Mouse (Mus musculus) T-helper 2 cell (primary cell): ENCODE measurements around the gene Gadl1.
"Not testable (repeated sequence)": the region's sequence is repeated elsewhere in the genome, so short reads cannot be mapped to it uniquely, and the experiment has no call there.

Source experiments
- in situ Hi-C: fragments of 300-600 bp; cut with MboI, MseI; formaldehyde crosslinking; loops from one replicate; pipeline ENCODE4 v1.15.1; 2025; ENCODE audit warnings: high pct_unique_total_duplicates

The Gadl1 gene

DNA sequence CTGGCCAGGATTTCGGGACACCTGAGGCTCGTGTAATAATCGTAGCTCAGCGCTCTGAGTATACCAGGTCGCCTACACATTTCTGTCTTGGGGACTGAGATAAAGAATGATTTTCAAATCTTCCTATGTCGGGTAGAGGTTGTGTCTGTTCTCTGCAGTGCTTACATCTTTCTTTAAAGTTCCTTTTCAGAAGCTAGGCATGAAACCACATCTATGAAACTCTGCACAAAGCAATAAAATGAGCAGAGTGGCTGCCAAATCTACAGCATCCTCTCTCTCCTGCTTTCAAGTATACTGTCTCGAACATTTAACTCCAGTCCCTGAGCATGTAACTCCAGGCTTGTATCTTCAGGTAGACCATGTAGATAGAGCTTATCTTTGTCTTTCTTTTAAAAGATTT is 109.3 kb downstream of the Gadl1 start:
- in situ Hi-C loops: no loop called here

DNA sequence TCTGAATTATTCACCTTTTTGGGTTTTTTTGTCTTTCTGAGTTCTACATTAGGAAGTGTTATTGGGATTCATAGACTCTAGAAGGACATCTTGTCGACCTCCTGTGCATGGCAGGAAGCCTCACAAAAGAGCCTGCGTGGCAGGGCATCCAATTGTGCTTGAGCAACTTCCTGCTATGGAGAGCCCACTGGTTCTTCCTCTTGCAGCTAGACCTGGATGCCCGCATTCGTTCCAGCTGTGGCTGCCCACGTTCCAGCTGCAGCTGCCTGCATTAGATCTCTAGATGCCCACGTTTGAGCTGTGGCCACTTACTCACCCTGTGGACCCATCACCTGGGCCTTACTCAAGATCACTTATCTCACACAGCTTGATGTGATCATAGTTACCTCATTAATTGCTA is 116.1 kb downstream of the Gadl1 start:
- in situ Hi-C loops: no loop called here

DNA sequence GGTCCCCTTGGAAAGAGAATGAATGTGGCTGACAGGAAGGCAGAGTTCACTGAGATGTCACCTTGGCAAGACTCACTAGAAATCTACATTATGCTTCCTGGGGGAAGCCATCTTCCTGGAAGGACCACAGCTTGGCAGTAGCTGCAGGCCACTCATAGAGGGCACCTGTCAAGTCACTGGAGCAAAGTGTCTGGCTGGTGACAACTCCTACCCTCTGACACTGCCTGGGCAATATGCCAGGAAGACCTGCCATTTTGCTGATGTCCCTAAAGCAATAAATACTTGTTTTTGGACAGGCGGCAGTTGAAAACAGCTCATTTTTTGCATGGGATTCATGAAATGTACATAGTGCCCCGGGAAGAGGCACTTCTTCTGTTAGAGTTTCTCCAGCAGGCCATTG is 119.8 kb downstream of the Gadl1 start:
- in situ Hi-C loops: no loop called here

DNA sequence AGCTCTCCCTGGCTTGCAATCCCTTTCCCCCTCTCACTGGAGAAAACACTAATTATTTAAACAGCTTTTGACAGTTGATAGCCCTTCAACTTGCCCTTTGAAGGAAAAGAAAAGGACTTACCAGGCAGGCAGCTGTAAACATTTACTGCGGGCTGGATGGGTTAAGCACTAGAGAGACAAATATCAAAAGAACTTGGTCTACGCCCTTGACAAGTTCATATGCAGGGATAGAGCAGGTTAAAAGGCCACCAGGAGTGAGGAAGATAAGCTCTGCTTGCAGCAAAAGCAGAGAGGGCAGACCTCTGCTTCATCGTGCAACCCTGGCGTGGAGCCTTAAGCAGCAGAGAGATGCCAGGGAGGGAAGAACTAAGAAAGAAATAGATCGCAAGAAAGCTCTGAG is 123.5 kb downstream of the Gadl1 start:
- in situ Hi-C loops: no loop called here

DNA sequence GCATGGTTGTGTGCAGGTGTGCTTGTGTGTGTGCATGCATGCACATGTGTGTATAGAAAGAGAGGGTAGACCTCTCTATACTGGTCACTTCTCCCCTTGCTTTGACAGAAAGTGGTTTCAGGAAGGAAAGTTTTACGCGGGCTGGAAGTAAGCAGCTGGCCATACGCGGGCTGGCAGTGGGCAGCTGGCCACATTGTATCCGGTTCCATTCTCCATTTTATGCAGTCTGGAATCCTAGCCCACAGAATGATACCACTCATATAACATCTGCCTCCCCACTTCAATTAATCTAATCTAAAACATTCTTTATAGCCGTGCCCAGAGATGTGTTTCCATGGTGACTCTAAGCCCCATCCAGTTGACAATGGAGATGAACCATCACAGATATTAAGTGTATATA is 129.0 kb downstream of the Gadl1 start:
- in situ Hi-C loops: loop anchor here (5.0 kb wide), 2 partner anchors 171 to 326 kb away; no protein-coding TSS in a partner anchor

DNA sequence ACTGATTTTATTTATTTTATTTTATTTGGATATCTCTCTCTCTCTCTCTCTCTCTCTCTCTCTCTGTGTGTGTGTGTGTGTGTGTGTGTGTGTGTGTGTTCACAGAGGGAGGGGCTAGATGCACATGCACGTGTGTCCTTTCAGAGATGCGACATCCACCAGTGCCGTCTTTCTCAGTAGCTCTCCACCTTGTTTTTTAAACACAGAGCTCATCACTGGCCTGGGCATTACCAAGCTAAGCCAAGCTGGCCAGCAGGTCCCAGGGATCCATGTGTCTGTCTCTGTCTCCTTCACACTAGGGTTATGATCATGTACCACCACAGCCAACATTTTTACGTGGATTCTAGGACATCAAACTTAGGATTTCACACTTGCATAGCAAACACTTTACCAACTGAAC is 130.7 kb downstream of the Gadl1 start:
- in situ Hi-C loops: loop anchor here (5.0 kb wide), 2 partner anchors 173 to 328 kb away; no protein-coding TSS in a partner anchor

DNA sequence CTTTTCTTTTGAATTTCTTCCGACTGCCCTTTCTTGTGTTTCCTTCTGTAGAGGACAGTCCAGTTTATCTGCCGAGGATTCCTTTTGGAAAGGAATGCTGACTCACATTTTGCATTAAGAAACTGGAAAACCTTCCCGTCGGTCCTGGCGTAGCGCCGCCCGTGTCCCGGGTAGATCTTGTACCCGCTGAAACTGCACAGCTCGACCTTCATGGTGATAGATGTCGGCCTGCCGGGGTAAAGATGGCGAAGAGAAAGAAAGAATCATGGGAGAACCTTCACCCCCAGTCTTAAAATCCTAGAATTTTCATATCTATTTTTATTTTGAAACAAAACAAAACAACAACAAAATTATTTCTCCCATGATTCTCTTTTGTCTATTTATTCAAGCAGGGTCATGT is 131.6 kb downstream of the Gadl1 start:
- in situ Hi-C loops: not testable (repeated sequence)

DNA sequence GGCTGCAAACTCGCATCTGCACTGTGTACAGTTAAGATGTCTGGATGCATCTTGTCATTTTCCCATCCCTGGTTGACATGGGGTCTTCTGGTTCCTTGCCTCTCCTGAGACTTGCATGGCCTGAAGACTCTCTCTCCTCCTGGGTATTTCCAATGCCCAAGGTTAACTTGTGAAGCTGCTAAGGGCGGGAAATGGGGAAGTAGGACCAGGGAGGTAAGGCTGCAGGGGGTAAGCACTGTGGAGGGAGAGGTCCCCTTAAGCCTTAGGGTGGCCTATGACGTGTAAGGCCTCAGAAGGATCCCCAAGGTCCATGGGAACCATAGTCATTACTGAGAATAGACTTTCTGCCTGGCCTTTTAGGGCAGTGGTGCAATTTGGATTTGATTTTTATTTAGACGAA is 132.1 kb downstream of the Gadl1 start:
- in situ Hi-C loops: no loop called here

DNA sequence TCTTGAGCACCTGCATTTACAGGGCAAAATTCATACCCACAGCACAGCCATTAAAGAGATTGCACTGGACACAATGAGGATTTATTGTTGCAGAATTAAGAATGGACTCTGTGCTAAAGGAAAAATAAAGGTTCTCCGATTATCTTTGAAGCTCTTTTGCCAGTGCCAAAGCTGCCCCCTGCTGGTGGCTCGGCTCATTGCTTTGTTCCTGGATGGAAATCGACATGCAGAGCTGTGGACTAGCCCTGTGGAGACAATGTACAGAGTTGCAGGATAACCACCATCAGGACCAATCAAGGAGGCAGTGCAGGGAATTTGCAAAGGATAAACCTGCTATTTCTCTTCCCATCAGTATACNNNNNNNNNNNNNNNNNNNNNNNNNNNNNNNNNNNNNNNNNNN is 132.5 kb downstream of the Gadl1 start:
- in situ Hi-C loops: no loop called here

DNA sequence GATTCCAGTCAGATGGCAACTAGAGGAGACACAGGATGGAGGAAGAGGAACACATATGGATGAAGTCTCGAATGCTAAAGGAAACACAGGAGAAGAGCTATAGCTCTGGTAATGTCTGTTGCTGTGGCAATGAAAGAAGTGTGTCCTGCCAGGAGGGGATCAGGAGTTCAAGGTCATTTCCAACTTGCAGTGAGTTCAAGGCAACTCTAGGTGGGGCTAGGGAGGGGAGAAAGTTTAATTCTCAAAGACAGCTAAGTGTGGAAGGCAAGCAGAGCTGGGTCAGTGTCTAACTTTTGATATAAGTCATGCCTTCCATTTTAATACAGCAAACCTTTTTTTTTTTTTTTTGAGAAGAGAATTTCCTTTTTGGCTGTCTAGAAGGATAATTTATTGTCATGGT is 140.7 kb downstream of the Gadl1 start:
- in situ Hi-C loops: no loop called here

DNA sequence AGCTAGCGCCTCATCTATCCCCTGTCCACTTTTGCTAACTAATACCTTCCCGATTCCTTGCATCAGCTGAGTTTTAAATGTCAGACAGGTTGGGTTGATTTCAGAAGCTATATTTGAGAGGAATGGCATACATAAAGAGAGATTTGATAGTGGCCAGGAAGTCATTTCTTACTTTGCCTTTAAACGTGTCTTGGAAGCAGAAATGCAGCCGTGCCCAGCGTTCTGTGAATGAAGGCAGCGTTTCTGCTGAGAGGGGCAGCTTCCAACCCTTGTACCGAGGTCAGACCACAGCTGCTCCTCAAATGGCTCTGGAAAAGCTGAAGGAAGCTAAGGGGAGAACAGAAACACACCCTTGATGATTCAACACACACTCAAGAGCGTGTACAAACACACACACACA is 144.7 kb downstream of the Gadl1 start:
- in situ Hi-C loops: no loop called here

DNA sequence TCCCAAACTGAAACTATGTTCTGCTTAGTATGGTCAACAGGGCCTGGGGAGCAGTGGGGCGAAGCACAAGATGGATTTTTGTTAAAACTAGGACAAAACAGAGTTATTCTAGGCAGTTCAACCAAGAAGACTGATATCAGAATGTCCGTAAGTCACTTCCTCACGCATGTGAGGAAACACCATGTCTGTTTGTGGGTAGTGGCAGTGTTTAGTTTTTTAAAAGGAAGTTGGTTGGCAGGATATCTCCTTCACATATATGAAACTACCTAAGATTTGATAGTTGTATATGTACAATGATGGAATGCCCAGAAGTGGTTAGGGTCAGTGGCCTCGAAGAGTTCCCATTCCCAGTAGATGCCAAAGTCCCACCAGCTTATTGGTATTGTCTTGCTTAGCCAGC is 149.2 kb downstream of the Gadl1 start:
- in situ Hi-C loops: no loop called here

DNA sequence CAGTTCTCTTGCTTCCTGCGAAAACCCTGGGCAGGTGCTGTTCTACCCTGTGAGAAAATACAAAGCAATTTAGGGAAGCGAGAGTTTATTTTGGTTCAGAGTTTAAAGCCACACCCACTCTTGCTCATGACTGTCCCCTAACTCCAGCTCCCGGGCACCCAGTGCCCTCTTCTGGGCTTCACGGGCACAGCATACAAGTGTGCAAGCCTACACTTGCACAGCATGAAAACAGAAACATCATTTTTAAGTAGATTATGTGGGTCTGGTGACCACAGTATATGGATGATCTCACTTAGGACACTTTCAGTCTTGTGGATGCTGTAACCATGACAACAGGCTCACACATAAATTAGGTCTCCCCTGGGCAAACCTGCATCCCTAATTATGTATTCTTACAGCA is 149.9 kb downstream of the Gadl1 start:
- in situ Hi-C loops: no loop called here

DNA sequence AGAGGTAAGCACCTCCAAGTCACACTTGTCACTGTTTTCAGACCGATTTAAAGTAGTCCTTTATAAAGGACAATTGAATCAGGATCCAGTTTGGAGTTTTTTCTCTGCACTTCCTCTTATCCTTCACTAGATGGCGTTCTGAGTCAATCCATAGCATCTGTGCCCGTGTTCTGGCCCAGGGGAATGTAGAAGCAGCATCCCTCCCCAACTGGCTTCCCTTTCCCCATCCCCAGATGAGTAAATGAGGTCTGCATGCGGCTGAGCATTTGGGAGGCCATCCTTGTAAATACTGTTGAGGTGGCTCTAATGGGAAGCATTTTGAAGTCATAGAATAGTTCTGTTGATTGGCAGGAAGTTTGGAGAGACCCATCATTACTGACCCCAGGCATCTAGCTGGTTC is 151.4 kb downstream of the Gadl1 start:
- in situ Hi-C loops: no loop called here

DNA sequence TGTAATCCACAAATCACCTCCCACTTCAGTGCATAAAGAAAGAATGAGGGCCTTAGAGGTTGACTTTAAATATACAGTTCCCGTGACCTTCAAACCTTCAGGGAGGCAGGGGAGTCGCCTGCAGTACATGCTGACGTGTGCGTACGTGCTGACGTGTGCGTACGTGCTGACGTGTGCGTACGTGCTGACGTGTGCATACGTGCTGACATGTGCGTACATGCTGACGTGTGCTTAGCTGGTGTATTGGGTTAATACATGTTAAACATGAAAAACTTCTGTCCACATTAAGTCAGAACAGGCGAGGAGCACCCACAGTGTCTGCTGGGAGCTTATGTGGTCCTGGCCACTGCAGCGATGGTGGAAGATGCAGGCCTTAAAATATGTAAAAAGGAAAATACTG is 155.5 kb downstream of the Gadl1 start:
- in situ Hi-C loops: no loop called here

DNA sequence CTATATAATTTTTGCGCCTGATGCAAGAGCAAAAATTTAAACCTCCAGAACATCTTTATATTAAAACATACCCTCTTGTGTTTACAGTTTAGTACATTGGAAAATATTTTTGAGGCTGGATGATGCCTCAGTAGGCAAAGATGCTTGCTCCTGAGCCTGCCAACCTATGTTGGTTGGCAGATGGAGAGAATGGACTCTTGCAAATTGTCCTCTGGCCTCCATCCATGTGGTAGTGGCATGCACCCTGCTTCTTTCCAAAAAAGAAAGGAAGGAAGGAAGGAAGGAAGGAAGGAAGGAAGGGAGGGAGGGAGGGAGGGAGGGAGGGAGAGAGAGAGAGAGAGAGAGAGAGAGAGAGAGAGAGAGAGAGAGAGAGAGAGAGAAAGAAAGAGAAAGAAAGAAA is 162.3 kb downstream of the Gadl1 start:
- in situ Hi-C loops: not testable (repeated sequence)

DNA sequence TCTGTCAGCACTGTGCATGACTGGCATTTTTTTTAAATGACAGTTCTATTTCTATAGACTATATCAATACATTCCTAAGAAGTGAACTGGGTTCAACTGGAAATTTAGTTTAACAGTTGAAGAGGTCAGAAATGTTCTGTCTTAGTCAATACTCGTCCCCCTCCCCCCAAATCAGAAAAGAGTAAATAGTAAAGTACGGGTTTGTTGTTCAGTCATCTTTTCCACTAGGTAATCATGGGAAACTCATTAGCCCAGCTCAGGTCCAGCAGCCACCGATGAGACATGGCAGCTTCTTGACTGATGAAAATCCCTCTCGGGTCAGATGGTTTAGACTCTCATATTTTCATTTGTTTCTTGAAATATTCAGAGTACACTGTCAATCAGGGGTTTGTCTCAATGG is 166.9 kb downstream of the Gadl1 start:
- in situ Hi-C loops: no loop called here

DNA sequence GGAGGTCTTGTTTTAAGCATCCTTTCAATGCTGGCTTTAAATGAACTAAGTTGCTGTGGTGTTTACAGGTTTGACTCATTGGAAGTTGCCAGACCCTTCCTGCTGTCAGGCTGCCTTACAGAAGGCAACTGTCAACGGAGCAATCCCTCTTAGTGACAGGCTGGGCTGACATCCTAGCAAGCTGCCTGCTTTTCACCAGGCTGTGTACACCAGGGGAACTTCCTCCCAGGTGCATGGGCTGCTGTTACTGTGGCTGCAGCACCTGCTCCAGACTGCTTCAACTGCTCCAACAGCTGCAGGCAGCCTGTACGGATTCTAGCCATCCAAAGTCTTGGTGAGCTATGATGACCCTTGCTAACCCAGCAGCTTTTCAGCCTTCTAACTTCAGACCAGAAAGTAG is 167.7 kb downstream of the Gadl1 start:
- in situ Hi-C loops: no loop called here

DNA sequence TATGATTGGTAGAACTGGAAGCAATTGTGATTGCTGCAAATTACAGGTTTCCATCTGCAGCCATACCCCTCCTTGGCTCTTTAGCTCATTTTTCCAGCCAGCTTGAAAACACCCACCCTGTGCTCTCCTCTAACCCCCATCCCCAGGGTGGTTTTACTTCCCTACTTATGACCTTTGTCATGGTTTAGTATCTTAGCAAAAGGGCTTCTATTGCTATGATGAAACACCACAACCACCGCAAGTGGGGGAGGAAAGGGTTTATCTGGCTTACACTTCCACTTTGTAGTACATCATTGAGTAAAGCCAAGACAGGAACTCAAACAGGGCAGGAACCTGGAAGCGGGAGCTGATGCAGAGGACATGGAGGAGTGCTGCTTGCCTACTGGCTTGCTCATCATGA is 168.2 kb downstream of the Gadl1 start:
- in situ Hi-C loops: no loop called here

DNA sequence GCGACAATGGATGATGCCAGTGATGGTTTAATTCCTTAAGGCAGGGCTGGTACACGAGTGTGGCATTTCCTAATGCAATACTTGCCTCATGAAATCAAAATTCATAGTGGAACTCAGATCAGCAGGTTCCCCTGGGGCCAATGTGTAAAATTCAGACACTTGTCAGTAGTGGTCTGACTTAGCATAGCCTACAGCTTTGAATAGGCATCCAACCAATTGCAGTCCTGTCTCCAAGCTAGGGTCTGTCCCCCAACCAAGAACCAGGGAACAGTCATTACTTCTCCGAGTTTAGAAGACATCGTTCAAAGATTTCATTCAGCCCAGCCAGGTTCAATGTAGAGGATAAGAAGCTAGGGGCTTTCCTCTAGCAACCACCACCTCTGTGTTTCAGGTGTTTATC is 172.5 kb downstream of the Gadl1 start:
- in situ Hi-C loops: no loop called here

DNA sequence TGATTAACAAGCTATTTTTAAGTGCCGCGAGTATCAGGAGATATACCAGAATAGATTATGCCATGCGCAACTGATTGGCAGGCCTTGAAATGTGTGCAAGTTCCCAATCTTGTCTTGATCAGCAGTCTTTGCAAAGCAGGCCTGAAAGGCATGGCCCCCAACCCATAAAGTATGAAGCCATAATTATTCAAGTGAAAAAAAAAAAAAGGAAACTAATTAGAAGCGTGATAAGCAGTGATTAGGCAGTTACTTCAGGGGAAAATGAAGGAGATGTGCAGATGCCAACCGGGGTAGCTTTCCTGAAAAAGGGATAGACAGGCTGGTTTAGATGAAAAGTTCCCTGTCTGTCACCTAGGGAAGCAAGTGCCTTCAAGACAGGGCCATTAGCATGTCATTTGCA is 174.0 kb downstream of the Gadl1 start:
- in situ Hi-C loops: no loop called here

DNA sequence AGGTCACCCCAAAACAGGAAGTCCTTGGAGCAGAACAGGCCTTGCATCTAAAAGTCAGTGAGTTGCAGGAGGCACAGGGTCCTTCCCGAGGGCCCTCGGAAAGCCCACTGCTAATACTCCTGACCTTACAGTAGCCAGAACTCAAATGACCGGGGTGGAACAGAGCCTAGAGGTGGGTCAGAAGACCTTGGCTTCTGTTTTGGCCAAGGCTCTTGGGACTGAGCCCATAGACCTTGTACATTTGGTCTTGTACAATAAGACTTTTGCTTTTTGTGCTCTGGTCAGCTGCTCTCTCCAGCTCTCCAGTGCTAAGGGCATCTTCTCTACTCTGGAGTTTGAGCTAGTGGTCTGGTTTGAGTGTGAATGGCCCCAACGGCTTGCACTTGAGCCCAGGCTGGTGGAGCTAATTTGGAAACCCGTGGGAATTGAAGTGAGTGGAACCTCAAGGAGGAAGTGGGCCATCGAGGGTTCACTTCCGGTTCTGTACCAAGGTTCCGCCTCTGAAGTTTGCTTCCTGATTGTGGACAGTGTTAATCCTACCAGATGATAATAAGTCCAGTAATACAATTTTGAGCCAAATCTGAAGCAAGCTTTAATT is 174.6 kb downstream of the Gadl1 start:
- in situ Hi-C loops: no loop called here

DNA sequence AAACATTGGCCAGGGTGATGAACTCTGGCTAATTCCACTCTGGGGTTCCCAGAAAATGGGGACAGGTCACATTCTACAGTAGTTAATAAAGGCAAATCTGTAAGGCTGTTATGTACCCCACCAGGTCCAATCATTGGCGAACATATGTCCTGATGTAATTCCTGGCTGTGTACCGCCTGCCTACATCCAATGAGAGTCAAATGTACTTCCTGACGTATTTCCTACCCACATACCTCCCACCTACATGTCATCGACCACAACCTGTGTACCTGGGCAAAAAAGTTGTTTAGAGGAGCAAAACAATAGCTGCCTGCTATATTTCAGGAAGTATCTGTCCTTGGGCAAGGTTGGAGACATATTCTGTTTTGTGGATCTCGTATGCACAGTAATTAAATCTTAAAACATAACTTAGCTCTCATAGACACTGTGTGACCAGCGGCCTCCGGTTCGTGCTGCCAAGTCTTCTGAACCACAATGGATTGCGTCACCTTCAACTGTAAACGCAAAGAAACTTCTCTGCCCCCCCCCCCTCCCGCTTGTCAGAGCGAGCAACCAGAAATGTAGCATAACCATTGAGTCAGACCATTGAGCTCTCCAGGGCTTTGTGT is 175.2 kb downstream of the Gadl1 start:
- in situ Hi-C loops: no loop called here

DNA sequence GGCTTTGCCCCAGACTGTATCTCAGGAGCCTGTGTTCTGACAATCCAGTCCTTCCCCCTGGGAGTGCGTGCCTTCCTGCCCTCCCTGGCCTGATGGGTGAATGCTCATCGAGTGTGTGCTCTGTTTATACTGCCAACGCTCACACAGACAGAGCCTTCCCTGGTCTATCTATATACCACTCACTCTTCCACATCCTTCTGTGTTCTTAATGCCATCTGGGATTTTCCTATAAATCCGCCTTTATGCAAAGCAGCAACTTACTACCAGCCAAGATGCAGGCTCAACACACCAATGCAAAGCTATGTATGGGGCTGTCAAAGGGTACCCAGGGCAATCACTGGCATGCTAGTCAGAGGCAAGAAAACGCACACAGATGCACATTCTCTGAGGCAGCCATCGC is 176.7 kb downstream of the Gadl1 start:
- in situ Hi-C loops: loop anchor here (5.0 kb wide), 1 partner anchor 251 kb away; no protein-coding TSS in a partner anchor
